Mouse (Mus musculus): ENCODE results near the gene Espn.

DNA sequence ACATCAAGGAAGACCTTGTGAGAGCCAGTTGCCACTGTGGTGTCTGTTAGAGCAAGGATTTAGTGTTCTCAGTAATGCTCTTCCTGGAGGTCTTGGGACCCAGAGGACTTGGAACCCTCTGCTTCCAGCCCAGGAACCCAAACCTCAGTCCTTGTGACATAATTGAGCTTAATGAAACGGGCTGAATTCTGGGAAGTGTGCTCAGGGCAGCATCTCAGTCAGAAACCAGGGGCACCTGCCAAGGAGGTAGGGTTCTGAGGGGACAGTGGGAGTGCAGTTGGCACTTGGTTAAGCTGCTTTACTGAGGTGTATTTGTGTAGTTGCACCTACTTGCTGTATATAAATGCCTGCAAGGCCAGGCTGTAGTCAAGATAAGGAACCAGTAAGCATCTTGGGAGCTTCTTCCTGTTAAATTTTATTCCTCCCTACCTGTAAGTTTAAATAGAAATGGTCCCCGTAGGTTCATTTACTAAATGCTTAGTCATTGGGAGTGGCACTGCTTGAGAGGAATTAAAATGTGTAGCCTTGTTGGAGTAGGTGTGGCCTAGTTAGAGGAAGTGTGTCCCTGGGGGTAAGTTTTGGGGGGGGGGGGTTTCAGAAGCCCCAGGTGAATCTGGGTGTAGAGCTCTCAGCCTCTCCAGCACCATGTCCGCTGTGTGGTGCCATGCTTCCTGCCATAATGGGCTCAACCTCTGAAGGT, 42.5 kb upstream of the Espn start:
- TF ChIP-seq CTCF (IDR thresholded peaks at IDR 0.05) = no peak
- TF ChIP-seq EP300 (IDR thresholded peaks at IDR 0.05) = no peak

All from lung, postnatal 0 days (tissue).